Mouse (Mus musculus) neutrophil, adult 65 days (primary cell): ENCODE results near the gene Mfsd9. TPM values are rescaled to one million over a fixed set of nuclear protein-coding genes. Genes with fewer than 3 reads are reported as not detected.

Source experiments
- total RNA-seq: library from RNA; stranded (reverse); gene quantifications from 2 replicates; pipeline ENCODE4 v1.2.4, GENCODE M21; 2023

The Mfsd9 gene
- total RNA-seq: 2.0 and 2.4 TPM in 2 replicates

GRCm38 (mm10) chr1:40790324-40791141, at the start of gene Mfsd9:
TSS of gene Mfsd9 (minus strand) at chr1:40790687.

GRCm38 (mm10) chr1:40805351-40805750, 14.9 kb upstream of the Mfsd9 start, which contains the start of gene Tmem182:
TSS of gene Tmem182 (plus strand) at chr1:40805601.

Other genes starting within 250 kb of the Mfsd9 start
- not detected in 2 replicates for gene Slc9a4, start 210.6 kb downstream of the Mfsd9 start, total RNA-seq
- 0.07 and 0.16 TPM in 2 replicates for gene Slc9a2, start 110.1 kb downstream of the Mfsd9 start, total RNA-seq
- not detected in 2 replicates for gene Tmem182, start 14.9 kb upstream of the Mfsd9 start, total RNA-seq